Mouse (Mus musculus) lung, adult 2 months (tissue): Measurements from ENCODE around the gene Pgf.
"Not testable (repeated sequence)": the region's sequence is repeated elsewhere in the genome, so short reads cannot be mapped to it uniquely, and the experiment has no call there.

Source experiments
- CTCF ChIP-seq: fragments of 200-500 bp; IDR thresholded peaks from 2 replicates; pipeline ENCODE4 v1.5.1; 2011; ENCODE audit warnings: mild to moderate bottlenecking, low read length, control low read depth; ENCODE audit not compliant: insufficient read depth
- POLR2A ChIP-seq: fragments of 200-500 bp; IDR thresholded peaks from 2 replicates; pipeline ENCODE4 v1.6.1; 2011; ENCODE audit warnings: low read depth, mild to moderate bottlenecking, control low read depth, low read length, borderline replicate concordance; ENCODE audit errors: extremely low read depth

- not testable (repeated sequence) for TF ChIP-seq CTCF, POLR2A
Measured at GRCm38 (mm10) chr12:85144276-85144675, 33.3 kb downstream of the Pgf start.
